Mouse (Mus musculus) megakaryocyte, adult 5-6 weeks (primary cell): ENCODE results near the gene Vwc2. TPM values are rescaled to one million over a fixed set of nuclear protein-coding genes. Genes with fewer than 3 reads are reported as not detected.

Source experiments
- ATAC-seq: 2 replicates; pipeline ENCODE4 v1.8.0; 2016; ENCODE audit warnings: mild to moderate bottlenecking, inconsistent platforms; ENCODE audit not compliant: poor library complexity, severe bottlenecking
- total RNA-seq, 2 experiments: library from RNA; stranded (forward) in 1 of 2; stranded (reverse) in 1 of 2; fragments of 153-499, 151-499 nt in 1 of 2; fragments of 221-1000, 200-1000 nt in 1 of 2; gene quantifications; 2 replicates each; pipeline versions ENCODE4 v1.2.3 to v1.2.4; 2015 to 2017

Gene Vwc2
- total RNA-seq, 2 experiments from 2014 or later, result not detected

DNA sequence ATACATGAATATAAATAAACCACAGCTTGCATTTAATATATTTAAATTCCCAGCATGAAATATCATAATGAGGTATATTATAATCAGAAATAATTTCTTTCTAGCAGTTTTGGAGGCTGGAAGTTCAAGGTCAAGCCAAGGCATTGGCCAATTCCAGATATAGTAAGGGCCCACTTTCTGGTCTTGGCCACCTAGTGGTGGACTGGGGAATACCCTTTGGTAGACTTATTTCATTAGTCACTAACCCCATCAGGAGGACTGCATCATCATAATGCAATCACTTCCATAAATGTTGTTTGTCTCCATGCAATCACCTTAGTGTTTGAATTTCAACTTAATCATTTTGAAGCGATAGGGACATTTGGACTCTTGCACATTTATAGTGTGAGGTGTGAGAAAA lies 125.3 kb downstream of the Vwc2 start:
- no peak for ATAC-seq

DNA sequence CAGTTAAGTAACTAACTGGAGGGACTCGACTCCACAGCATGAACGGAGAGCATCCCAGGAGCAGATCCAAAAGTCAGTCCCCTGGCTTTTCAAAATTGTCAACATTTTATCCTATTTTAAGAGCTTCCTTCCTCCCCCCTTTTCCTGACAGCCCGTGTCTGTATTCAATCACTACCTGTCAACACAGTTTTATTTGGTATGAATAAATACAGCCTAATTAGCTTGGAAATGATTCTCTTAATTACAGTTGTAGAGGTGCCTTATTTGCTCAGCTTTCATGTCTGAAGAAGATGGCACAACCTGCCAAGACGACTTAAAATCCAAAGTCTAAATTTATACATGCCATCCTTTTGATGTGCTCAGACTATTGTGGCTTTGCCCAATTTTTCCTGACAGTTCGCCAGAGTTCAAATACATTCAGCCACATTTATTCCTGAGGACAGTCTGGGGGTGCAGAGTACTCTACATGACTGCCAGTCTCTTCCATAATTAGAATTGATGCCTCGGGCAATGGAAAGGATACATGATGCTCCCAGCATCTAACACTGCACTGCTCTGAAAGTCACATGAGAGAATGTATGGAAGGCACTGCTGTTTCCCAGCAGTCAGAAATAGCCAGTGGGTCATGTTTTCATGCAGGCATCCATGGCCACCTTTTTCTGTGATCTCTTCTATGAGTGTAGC lies 128.8 kb downstream of the Vwc2 start:
- ATAC-seq, result no peak

DNA sequence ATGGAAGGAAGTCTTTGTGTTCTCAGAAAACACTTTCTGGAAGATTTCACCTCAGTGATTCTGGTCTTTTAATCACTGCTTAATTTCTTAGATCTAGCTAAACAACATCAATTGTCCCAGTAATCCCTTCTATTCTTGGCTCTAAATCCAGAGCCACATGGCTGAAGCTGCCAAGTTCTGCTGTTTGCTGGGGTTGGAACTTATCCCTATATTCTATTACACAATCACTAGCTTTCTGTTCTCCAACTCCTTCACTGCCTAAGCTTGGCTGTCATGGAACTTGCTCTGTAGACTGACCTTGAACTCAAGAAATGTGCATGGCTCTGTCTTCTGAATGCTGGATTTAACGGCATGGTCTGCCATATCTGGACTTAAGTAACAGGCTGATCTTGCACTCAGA lies 143.3 kb downstream of the Vwc2 start:
- ATAC-seq, result no peak

DNA sequence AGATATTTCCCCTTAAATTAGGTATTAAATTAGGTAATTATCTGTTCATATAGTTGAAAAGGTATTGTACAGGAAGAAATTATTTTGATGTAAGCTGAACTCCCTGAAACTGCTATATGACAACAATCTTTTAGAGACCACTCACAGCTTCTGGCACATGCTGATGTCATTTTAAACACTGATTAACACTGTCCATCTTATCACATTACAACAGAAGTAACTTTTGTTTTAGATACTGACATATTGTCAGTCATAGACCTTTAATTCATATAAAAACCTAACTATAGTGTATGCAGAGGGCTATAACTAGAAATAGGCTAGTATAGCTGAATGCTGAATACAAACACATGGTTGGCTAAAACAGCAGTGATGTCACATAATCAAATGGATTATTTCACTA lies 166.1 kb downstream of the Vwc2 start:
- ATAC-seq, result no peak

DNA sequence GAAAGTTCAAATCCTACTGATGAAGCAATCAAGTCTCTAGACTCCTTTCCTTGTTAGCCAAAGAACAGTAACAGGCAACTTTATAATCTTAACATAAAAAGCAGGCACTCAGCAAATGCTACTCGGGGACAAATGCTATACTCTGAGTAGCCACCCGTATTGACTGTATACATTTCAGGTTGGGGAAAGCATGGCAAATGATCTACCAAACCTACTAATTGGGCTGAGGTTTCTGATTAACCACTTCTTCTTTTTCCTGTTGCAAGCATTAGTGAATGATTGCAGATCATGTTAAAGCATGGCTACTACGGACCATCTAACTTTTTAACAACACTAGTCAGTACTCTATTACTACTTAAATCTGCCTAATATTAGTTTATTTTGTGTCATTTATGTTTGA lies 169.5 kb downstream of the Vwc2 start:
- no peak for ATAC-seq
